Mouse (Mus musculus): ENCODE results near the gene 9630041A04Rik. TPM values are rescaled to one million over a fixed set of nuclear protein-coding genes. Genes with fewer than 3 reads are reported as not detected.

The 9630041A04Rik gene
- total and polyA plus RNA-seq, 2 experiments from 2014 or later = 0.63 TPM; not detected in 1

DNA sequence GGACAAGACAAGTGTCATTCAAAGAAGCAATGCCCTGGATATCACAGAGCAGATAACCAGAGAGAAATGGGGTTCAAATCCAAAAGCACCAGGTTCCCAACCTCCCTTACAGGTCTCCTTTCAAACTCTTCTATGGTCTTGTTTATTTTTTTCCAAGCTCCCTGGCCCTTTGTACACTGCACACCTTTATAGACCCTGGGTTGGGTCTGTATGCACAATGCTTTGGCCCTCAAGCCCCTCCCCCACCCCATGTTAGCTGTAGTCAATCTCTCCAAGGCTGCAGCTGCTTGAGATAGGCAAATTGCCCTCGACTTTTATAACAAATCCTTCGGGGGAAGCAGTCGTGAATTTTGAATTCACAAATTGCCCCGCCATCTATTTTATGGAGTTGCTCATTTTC lies 63.2 kb downstream of the 9630041A04Rik start:
- Histone ChIP-seq H3K9ac (replicated peaks; ENCODE audit: low read length, poor library complexity, severe bottlenecking) (no peak overlapping the region), H3K9me3 (ENCODE audit: low read length) (no peaks in the 10 kb centered on the region), H3K4me2 (ENCODE audit: low read depth, low read length, poor library complexity, severe bottlenecking) (no peak overlapping the region), H3K27ac (ENCODE audit: low read depth, low read length) (no peak overlapping the region), H3K36me3 (ENCODE audit: insufficient read depth, low read length) (peaks cover 5% of the 10 kb centered on the region; the same call in 1 of the 2 replicates), H3K4me3 (ENCODE audit: low read depth, low read length) (no peak overlapping the region), H3K4me1 (ENCODE audit: insufficient read depth, low read length) (no peaks in the 10 kb centered on the region), H3K27me3 (ENCODE audit: insufficient read depth, low read length) (no peaks in the 10 kb centered on the region)
- ATAC-seq (ENCODE audit: low FRiP score) (no peak), DNase-seq (ENCODE audit: low spot score) (no peak)
- 64% methylated on average over 4 of the region's 4 CpGs for WGBS
- TF ChIP-seq CTCF (IDR thresholded peaks at IDR 0.05) = no peak

DNA sequence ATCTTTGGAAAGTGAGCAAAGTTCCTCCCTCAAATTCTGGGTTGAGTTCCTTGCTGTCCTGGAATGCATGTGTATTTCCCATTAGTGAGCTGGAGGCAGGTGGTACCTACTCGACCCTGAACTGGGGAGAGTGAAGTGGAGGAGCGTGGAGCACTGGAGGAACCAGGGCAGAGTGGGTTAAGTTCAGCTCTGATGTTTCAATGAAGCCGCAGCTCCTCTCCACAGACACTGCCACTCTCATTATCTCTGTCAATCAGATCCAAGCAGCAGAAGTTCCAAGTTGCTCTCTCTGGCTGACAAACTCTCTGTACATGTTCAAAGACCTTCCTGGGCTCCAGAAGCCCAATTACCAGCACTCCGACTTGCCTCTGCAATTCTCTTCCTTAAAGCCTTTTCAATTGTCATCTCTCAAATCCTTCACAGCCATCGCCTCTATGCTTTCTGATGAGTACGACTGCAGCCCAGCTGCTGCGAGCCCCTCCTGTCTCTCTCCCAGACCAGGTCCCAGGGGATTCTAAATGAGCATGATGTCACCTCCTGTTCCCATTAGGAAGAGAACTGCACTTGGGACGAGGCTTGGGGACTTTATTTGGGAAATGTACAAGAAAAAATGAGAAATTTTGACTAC lies 72.4 kb downstream of the 9630041A04Rik start:
- WGBS = 39% methylated on average over 8 of the region's 8 CpGs
- peaks cover 10% of the 10 kb centered on the region; the same call in 1 of the 2 replicates for H3K4me1 ChIP-seq (ENCODE audit: insufficient read depth, low read length)
- ATAC-seq (ENCODE audit: low FRiP score) (peak; percentile 76; the same call in 1 of the 2 replicates), DNase-seq (ENCODE audit: low spot score) (peak; percentile 48)
- peaks cover 21% of the 10 kb centered on the region for H3K36me3 ChIP-seq (ENCODE audit: insufficient read depth, low read length)
- H3K4me3 ChIP-seq (ENCODE audit: low read depth, low read length) = no peak overlapping the region
- H3K9me3 ChIP-seq (ENCODE audit: low read length) = no peaks in the 10 kb centered on the region
- H3K9ac ChIP-seq (replicated peaks; ENCODE audit: low read length, poor library complexity, severe bottlenecking) = no peak overlapping the region
- H3K4me2 ChIP-seq (ENCODE audit: low read depth, low read length, poor library complexity, severe bottlenecking) = no peak overlapping the region
- H3K27me3 ChIP-seq (ENCODE audit: insufficient read depth, low read length) = no peaks in the 10 kb centered on the region
- TF ChIP-seq CTCF (IDR thresholded peaks at IDR 0.05) = no peak
- peak overlapping the region; percentile 65; the same call in 1 of the 2 replicates for H3K27ac ChIP-seq (ENCODE audit: low read depth, low read length)

DNA sequence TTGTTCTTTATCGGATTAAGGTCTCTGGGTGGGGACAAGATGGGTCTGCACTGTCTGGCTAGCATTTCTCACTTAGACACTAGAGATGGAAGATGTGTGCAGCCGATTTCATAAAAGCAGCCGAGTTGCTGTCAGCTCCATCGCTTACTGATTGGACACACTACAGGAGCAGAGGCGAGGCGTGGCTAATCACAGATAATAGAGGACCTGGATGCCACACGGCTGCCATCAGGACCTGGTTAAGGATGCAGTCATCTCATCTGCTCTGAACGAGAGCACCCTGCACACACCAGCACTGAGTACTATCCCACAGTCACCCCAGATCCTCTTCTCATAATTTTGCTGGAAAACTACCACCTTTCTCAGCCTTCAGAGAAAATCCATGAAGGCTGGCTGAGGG lies 73.2 kb downstream of the 9630041A04Rik start:
- peak; percentile 30 for DNase-seq (ENCODE audit: low spot score)
- Histone ChIP-seq H3K9ac (replicated peaks; ENCODE audit: low read length, poor library complexity, severe bottlenecking) (no peak overlapping the region), H3K9me3 (ENCODE audit: low read length) (no peaks in the 10 kb centered on the region), H3K4me3 (ENCODE audit: low read depth, low read length) (no peak overlapping the region), H3K36me3 (ENCODE audit: insufficient read depth, low read length) (peaks cover 21% of the 10 kb centered on the region), H3K4me2 (ENCODE audit: low read depth, low read length, poor library complexity, severe bottlenecking) (no peak overlapping the region), H3K27me3 (ENCODE audit: insufficient read depth, low read length) (no peaks in the 10 kb centered on the region), H3K27ac (ENCODE audit: low read depth, low read length) (peak overlapping the region; percentile 65), H3K4me1 (ENCODE audit: insufficient read depth, low read length) (peaks cover 10% of the 10 kb centered on the region; the same call in 1 of the 2 replicates)
- TF ChIP-seq CTCF (IDR thresholded peaks at IDR 0.05) = no peak
- no peak for ATAC-seq (ENCODE audit: low FRiP score)
- 24% methylated on average over 8 of the region's 8 CpGs for WGBS

DNA sequence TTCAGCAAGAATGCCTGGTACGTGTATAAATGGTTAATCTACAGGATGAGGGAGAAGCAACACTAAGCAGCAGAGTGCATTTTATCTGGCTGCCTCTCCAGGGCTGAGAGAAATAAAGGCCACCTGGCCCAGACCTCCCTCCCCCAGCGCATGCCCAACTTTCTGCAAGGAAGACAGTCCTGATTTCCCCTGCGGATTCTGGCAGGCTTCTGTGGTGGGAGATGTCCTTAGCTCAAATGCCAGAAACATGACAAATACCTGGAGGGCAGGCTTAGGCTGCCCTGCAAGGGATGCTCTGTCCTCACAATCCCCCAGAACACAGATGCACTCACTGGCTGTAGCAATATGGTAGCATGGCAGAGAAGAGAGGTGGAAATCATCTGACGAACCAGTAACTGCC lies 76.4 kb downstream of the 9630041A04Rik start:
- Histone ChIP-seq H3K9ac (replicated peaks; ENCODE audit: low read length, poor library complexity, severe bottlenecking) (no peak overlapping the region), H3K4me3 (ENCODE audit: low read depth, low read length) (no peak overlapping the region), H3K4me2 (ENCODE audit: low read depth, low read length, poor library complexity, severe bottlenecking) (no peak overlapping the region), H3K36me3 (ENCODE audit: insufficient read depth, low read length) (peaks cover 21% of the 10 kb centered on the region), H3K27ac (ENCODE audit: low read depth, low read length) (no peak overlapping the region), H3K4me1 (ENCODE audit: insufficient read depth, low read length) (peaks cover 15% of the 10 kb centered on the region; the same call in 1 of the 2 replicates), H3K27me3 (ENCODE audit: insufficient read depth, low read length) (no peaks in the 10 kb centered on the region), H3K9me3 (ENCODE audit: low read length) (no peaks in the 10 kb centered on the region)
- WGBS = 77% methylated on average over 4 of the region's 4 CpGs
- TF ChIP-seq CTCF (IDR thresholded peaks at IDR 0.05) = no peak
- DNase-seq (ENCODE audit: low spot score) (peak; percentile 23), ATAC-seq (ENCODE audit: low FRiP score) (no peak)

DNA sequence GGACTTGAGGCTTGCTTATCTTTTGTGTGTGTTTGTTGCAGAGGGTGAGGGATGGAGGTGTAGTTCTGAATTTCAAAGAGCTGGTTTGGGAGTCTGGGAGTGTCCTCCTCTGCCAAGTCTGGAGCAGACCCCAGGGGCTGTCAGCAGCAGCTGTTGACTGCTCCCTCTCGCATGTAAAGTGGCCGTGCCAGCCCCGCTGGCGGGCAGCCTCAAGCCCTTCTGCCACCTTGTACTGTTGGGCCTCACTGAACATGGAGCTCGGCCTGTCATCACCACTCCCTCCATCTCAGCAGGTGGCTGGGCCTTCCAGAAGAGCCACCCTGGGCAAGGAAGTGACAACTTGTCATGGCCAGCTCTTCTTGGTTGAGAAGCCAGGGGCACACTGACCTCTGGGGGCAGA lies 77.4 kb downstream of the 9630041A04Rik start:
- Histone ChIP-seq H3K4me2 (ENCODE audit: low read depth, low read length, poor library complexity, severe bottlenecking) (no peak overlapping the region), H3K27me3 (ENCODE audit: insufficient read depth, low read length) (no peaks in the 10 kb centered on the region), H3K27ac (ENCODE audit: low read depth, low read length) (no peak overlapping the region), H3K4me3 (ENCODE audit: low read depth, low read length) (no peak overlapping the region), H3K4me1 (ENCODE audit: insufficient read depth, low read length) (peaks cover 15% of the 10 kb centered on the region; the same call in 1 of the 2 replicates), H3K9me3 (ENCODE audit: low read length) (no peaks in the 10 kb centered on the region), H3K9ac (replicated peaks; ENCODE audit: low read length, poor library complexity, severe bottlenecking) (no peak overlapping the region), H3K36me3 (ENCODE audit: insufficient read depth, low read length) (peaks cover 21% of the 10 kb centered on the region)
- ATAC-seq (ENCODE audit: low FRiP score) = peak; percentile 58; the same call in 1 of the 2 replicates
- peak; percentile 88 for DNase-seq (ENCODE audit: low spot score)
- no peak for TF ChIP-seq CTCF (IDR thresholded peaks at IDR 0.05)
- 40% methylated on average over 5 of the region's 5 CpGs for whole genome bisulfite sequencing

DNA sequence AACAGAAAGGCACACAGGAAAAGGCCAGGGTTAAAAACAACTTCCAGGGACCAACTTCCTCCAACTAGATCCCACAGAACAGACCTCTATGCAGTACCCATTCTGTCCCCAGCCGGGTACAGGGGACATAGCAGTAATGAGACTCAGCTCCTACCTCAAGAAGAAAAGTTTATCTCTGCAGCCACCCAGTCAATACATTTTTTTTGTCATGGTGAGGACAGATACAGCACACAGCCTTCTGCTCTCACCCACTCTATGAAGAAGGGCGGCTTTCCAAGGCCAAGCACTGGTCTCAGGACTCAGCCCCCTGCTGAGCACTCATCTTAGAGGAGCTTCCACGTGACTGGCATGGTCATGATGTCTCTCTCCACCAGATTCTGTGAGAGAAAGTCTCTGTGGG lies 78.5 kb downstream of the 9630041A04Rik start:
- no peak overlapping the region for H3K9ac ChIP-seq (replicated peaks; ENCODE audit: low read length, poor library complexity, severe bottlenecking)
- no peak for ATAC-seq (ENCODE audit: low FRiP score)
- peaks cover 8% of the 10 kb centered on the region; the same call in 1 of the 2 replicates for H3K4me1 ChIP-seq (ENCODE audit: insufficient read depth, low read length)
- H3K4me2 ChIP-seq (ENCODE audit: low read depth, low read length, poor library complexity, severe bottlenecking) = no peak overlapping the region
- no peak for DNase-seq (ENCODE audit: low spot score)
- H3K27me3 ChIP-seq (ENCODE audit: insufficient read depth, low read length) = no peaks in the 10 kb centered on the region
- 80% methylated on average over 3 of the region's 3 CpGs for WGBS
- H3K27ac ChIP-seq (ENCODE audit: low read depth, low read length) = no peak overlapping the region
- no peak overlapping the region for H3K4me3 ChIP-seq (ENCODE audit: low read depth, low read length)
- no peak for TF ChIP-seq CTCF (IDR thresholded peaks at IDR 0.05)
- peaks cover 20% of the 10 kb centered on the region for H3K36me3 ChIP-seq (ENCODE audit: insufficient read depth, low read length)
- no peaks in the 10 kb centered on the region for H3K9me3 ChIP-seq (ENCODE audit: low read length)
